Mouse (Mus musculus): Measurements from ENCODE around the gene Klhdc1.

Klhdc1 gene

GRCm38 (mm10) chr12:69229251-69229650 is 11.7 kb upstream of the Klhdc1 start:
- peak; percentile 57 for DNase-seq (ENCODE audit: low read depth)

DNA sequence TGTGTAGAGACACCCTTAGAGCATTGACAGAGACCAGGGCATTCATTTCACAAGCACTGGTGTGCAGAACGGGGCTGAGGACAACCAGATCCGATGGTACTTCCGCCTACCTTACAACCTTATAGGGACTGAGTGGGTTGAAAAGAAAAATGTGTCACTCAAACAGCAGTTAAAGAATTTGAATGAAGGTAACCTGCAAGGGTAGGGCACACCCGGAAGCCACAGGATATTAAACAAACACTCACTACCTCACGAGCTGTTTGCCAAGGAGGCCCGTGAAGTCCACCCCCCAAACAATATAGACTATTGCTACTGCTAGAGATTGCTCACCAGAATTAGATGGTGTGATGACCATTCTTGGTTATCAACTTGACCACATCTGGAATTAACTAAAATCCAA is 5.2 kb upstream of the Klhdc1 start:
- DNase-seq (ENCODE audit: low read depth) = no peak

DNA sequence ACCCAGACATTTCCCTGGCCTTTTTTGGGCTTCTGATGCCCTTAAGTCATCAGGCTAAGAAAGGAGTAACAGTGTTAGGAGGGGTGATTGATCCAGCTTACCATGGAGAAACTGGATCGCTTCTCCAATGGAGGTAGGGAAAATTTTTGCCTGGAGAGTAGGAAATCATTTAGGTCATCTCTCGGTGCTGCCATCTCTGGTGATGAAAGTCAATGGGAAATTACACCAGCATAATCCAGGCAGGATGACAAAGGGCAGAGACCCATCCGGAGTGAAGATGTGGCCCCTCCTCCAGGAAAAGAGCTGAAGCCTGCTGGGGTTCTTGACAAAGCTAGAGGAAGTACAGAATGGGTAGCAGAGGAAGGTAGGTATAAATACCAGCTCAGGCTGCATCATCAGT is 2.7 kb upstream of the Klhdc1 start:
- peak; percentile 28 for DNase-seq (ENCODE audit: low read depth)

- no peak for DNase-seq (ENCODE audit: low read depth)
These were observed 412 bp downstream of the Klhdc1 start for GRCm38 (mm10) chr12:69241405-69241770.

DNA sequence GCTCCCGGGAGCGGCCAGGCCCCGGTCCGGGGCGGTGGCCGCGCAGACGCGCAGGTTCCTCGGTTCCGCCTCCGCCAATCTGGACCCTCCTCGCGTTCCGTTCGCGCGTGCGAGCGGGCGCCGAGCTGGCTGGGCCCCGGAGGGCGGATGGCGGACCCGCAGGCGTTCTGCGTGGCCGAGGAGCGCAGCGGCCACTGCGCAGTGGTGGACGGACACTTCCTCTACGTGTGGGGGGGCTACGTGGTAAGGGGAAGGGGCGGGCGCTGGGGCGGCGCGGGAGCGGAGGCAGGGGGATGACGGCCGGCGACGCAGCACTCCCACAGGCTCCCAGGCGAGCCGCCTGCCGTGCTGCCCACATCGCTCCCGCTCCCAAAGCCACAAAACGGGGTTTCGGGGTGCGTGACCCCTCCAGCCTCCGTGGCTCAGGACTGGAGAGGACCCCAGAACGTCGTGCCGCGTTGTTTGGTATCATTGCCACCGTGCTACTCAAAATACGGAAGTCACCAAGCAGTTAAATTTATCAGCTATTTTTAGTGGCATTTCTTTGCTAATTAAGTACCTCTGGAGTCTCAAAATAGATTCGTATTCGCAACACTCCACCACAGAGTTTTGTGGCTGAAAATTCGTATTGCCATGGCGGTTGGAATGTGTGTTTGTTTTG is 925 bp downstream of the Klhdc1 start:
- peak; percentile 82 for DNase-seq (ENCODE audit: low read depth)

DNA sequence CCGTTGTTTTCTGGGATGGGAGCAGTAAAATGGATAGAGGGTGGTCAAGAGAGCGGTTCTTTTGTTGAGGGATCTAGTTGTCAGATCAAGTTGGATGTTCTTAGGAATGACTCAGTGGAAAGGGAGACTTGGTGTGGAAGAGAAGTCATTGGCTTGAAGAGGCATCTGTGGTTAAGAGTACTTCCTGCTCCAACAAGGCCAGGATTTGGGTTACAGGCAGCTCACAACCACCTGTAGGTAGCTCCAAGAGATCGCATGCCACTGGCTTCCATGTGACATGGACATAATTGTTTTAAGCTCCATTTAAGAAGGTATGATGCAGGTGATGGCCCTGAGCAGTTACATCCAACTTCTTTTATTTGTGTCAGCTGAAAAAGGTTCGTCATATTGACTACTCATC is 8.8 kb downstream of the Klhdc1 start:
- DNase-seq (ENCODE audit: low read depth) = no peak

DNA sequence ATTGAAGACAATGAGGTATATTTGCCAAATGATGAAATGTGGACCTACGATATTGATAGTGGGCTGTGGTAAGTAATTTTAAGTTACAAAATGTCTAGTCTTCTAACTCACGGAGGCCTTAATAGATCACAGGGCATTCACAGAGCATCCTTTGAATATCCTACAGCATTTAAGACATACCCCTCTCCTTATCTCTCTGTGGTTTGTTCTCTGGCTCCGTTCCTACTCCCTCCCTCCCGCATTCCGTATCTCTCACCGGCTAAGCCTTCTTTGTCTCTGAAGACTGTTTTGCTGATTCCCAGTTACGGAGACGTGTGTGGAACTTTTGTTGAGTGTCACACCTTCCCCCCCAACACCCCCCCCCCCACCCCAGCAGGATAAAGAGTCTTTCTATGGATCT is 9.8 kb downstream of the Klhdc1 start:
- DNase-seq (ENCODE audit: low read depth) = peak; percentile 25

DNA sequence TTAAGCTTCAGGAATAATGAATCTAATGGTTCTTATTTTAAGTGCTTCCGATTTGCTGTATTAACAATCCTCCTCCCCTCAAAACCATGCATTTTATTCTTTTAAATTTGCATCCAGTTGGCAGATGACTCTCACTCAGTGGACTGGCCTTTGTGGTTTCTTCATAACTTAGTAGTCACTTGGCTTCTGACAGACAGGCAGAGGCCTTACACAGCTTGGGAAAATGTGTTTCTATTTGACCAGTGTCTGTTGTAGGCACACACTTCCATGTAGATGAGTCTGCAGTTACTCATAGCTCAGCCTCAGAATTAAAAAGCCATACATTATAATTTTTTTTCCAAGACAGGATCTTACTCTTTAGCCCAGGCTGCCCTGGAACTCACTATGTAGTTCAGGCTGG is 12.8 kb downstream of the Klhdc1 start:
- peak; percentile 51 for DNase-seq (ENCODE audit: low read depth)

DNA sequence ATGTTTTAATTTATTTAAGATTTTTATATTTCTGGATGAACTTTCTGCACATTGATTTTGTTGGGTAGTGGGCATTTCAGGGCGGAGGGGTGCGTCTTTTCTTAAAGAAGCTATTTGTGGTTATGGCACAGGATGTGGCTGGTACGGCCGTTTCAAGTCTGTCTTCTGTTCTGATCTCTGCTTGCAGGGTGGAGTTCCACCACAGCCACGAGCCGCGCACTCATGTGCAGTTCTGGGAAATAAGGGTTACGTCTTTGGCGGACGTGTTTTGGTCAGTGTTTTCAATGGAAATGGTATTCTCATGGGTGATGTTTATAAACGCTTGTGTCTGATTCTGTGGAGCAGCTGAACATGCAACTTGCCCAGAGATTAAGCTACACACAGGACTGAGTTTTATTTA is 16.9 kb downstream of the Klhdc1 start:
- DNase-seq (ENCODE audit: low read depth) = no peak

- no peak for DNase-seq (ENCODE audit: low read depth)
These were observed 21.3 kb downstream of the Klhdc1 start for GRCm38 (mm10) chr12:69262251-69262650.

DNA sequence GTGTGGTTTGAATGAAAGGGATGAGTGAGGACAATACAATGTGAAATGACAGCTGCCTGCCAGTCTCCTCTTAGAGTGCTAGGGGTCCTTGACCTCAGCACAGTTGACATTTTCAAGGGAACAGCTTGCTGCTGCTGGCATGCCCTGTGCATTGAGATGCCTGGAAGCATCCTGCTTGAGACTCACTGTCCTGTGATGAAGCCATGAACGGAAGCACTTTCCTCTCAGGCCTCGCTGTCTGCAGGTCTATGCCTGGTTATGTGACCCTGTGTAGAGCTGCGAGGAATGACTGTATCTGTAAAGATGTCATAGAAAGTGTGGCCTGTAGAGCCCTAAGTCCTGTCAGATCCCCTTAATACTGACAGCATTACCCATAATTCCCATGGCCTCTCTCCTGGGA is 24.1 kb downstream of the Klhdc1 start:
- no peak for DNase-seq (ENCODE audit: low read depth)

GRCm38 (mm10) chr12:69267956-69268632 is 27.1 kb downstream of the Klhdc1 start:
- DNase-seq (ENCODE audit: low read depth) = no peak

DNA sequence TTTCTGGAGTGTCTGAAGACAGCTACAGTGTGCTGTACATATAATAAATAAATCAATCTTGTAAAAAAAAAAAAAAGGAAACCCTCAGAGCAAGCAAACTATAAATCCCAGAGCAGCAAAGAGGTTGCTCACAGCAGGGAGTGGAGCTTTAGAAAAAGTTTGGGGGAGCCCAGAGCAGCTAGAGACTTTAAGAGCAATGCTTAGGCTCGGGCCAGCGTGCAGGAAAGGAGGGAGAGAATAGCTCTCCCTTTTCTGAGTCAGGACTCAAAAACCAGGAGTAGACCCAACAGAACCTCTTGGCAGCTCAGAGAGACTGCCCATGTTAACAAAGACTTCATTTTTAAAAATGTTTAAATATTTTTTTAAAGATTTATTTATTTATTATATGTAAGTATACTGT is 28.0 kb downstream of the Klhdc1 start:
- no peak for DNase-seq (ENCODE audit: low read depth)

GRCm38 (mm10) chr12:69279931-69280469 is 39.0 kb downstream of the Klhdc1 start:
- no peak for DNase-seq (ENCODE audit: low read depth)

DNA sequence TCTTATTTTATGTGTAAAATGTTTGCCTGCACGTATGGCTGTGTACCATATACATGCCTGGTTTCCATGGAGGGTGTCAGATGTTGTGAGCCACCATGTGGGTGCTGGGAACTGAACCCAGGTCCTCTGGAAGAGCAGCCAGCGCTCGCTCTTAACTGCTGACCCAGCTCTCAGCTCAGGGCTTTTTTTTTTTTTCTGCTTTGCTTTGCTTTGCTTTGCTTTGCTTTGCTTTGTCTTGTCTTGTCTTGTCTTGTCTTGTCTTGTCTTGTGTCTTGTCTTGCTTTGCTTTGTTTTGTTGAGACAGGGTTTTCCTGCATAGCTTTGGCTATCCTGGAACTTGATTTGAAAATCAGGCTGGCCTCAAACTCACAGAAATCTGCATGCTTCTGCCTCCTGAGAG is 39.9 kb downstream of the Klhdc1 start:
- no peak for DNase-seq (ENCODE audit: low read depth)

DNA sequence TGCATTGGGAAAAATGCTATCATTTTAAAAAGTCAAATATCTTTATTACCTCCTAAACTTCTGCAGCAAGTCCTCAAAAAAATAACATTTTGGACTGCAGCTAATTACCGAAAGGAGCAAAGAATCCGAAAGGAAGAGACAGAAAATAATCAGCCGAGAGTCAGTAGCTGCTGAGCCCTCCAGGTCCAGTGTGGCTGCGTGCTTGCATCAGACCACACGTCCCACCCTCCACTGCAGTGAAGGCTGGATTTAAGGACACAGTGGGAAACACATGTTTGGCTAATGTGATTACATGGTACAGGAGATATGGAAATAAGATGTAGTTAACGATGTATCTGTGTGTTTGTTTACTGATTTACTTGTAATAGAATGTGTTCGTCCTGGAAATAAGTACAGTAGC is 42.2 kb downstream of the Klhdc1 start:
- DNase-seq (ENCODE audit: low read depth) = no peak

- DNase-seq (ENCODE audit: low read depth) = no peak
These were observed 46.6 kb downstream of the Klhdc1 start for GRCm38 (mm10) chr12:69287535-69287934.

DNA sequence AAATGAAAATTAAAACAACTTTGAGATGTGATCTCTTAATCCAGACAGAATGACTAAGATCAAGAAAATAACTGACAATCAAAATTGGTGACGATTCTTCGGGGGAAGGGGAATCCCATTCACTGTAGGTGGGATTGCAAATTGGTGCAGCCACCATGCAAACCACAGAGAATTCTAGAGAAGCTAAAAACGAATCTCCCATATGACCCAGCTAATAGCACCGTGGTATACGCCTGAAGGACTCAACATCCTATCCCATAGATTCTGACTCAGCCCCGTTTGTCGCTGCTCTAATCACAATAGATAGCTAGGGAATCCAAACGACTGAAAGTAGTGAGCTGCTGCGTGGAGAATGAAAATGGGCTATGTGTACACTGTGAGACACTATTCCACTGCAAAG is 47.7 kb downstream of the Klhdc1 start:
- no peak for DNase-seq (ENCODE audit: low read depth)

- no peak for DNase-seq (ENCODE audit: low read depth)
These were observed 51.4 kb downstream of the Klhdc1 start for GRCm38 (mm10) chr12:69292401-69292800.

DNA sequence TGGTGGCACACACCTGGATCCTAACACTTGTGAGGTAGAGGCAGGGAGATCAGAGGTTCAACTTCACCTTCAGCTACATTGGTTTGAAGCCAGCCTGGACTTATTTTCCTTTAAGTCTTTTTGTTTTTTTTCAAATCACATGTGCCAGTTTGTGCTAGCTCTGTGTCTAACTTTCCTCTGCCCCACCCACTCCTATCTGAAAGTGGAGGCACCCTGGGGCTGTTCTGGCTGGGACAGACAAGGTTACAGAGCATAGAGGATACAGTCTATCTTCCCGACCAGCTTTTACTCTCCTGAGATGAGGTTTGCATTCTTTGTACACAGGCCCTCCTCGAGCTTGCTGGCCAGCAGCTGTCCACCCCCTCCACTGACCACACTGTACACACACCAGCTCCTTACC is 52.8 kb downstream of the Klhdc1 start:
- DNase-seq (ENCODE audit: low read depth) = no peak

GRCm38 (mm10) chr12:69294936-69295335 is 54.0 kb downstream of the Klhdc1 start:
- no peak for DNase-seq (ENCODE audit: low read depth)

GRCm38 (mm10) chr12:69295651-69296050 is 54.7 kb downstream of the Klhdc1 start:
- DNase-seq (ENCODE audit: low read depth) = peak; percentile 26

- DNase-seq (ENCODE audit: low read depth) = peak; percentile 92
These were observed 55.8 kb downstream of the Klhdc1 start, which contains the start of gene Klhdc2 for GRCm38 (mm10) chr12:69296511-69297410. Gene Klhdc2, plus strand, starts transcription at chr12:69296681.
